Mouse (Mus musculus): ENCODE measurements around the gene Tgm2.

DNA sequence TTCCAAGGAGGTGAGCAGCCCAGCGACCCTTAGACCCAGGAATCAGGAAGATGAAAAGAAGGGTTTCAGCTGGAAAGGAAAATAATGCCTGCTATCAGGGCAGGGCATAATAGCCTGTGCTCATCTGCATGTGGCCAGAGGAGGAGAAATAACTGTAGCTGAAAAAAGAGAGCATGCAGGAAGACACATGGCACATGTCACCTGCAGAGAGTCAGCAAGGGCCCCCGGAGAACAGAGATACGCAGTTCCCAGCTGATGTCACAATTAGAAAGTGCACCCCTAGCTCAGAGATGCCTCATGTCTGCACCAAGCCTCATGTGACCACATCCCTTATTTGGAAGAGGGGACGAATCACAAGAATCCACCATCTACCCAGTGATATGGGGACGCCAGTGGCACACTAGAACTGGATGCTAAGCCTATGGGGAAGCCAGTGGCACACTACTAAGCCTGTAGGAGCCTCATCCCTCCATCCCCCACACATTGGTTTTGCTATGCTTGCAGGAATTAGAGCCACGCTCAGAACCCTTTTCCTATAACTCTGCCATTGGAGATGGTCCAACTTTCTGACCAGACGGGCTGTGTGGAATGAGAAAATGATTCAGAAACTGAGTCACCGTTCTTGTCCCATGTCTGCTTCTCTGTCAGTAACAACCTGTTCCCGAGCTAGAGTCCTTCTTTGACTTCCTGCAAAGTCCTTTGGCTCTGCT, 21.4 kb upstream of the Tgm2 start:
- no peak for TF ChIP-seq CTCF (IDR thresholded peaks at IDR 0.05; ENCODE audit: borderline replicate concordance, insufficient read depth, low read length)
- no peak for TF ChIP-seq POLR2A (IDR thresholded peaks at IDR 0.05; ENCODE audit: low read depth, low read length)
